Mouse (Mus musculus) limb, embryonic 13.5 days (tissue): ENCODE measurements around the gene Degs2. TPM values are rescaled to one million over a fixed set of nuclear protein-coding genes. Genes with fewer than 3 reads are reported as not detected.

Experiments used
- ATAC-seq: fragments of 200-750 bp; cut with Nextera tagmentation; 2 replicates; pipeline ENCODE4 v1.8.0; 2017; ENCODE audit warnings: low read depth, moderate number of reproducible peaks, moderate TSS enrichment; ENCODE audit not compliant: low FRiP score
- H3K27ac ChIP-seq: fragments of 300-500 bp; sonication (generic); 2 replicates; pipeline ENCODE4 v1.5.1; 2015; ENCODE audit warnings: inconsistent platforms, mild to moderate bottlenecking, moderate library complexity
- H3K27me3 ChIP-seq: fragments of 300-500 bp; sonication (generic); 2 replicates; pipeline ENCODE4 v1.6.1; 2015; ENCODE audit warnings: mild to moderate bottlenecking, inconsistent platforms
- H3K36me3 ChIP-seq: fragments of 300-500 bp; sonication (generic); 2 replicates; pipeline ENCODE4 v1.6.1; 2015; ENCODE audit warnings: inconsistent platforms, mild to moderate bottlenecking, moderate library complexity
- H3K4me1 ChIP-seq: fragments of 300-500 bp; sonication (generic); 2 replicates; pipeline ENCODE4 v1.6.1; 2015; ENCODE audit warnings: inconsistent platforms
- H3K4me2 ChIP-seq: fragments of 300-500 bp; sonication (generic); replicated peaks from 2 replicates; pipeline ENCODE4 v1.6.1; 2015; ENCODE audit warnings: inconsistent platforms, mild to moderate bottlenecking, moderate library complexity
- H3K4me3 ChIP-seq: fragments of 300-500 bp; sonication (generic); 2 replicates; pipeline ENCODE4 v1.5.1; 2015; ENCODE audit warnings: moderate library complexity, mild to moderate bottlenecking, inconsistent platforms
- H3K9ac ChIP-seq: fragments of 300-500 bp; sonication (generic); 2 replicates; pipeline ENCODE4 v1.6.1; 2015; ENCODE audit warnings: mild to moderate bottlenecking, inconsistent platforms
- H3K9me3 ChIP-seq: fragments of 300-500 bp; sonication (generic); 2 replicates; pipeline ENCODE4 v1.6.1; 2016; ENCODE audit warnings: inconsistent platforms
- WGBS: fragments of 180-500 bp; shearing (Covaris S2); methylation state at CpG from one replicate; pipeline ENCODE4 v1.1.7; 2015; 5-methylcytosine and 5-hydroxymethylcytosine counted together
- polyA plus RNA-seq: library from polyadenylated mRNA; unstranded; fragments of >200 nt; fragmentation: Nextera tagmentation; extraction: Ambion mirVana; gene quantifications from 2 replicates; pipeline ENCODE4 v1.2.1, GENCODE M21; 2015

Gene Degs2
- polyA plus RNA-seq, 1 experiment from 2014 or later, result 1.9 TPM

DNA sequence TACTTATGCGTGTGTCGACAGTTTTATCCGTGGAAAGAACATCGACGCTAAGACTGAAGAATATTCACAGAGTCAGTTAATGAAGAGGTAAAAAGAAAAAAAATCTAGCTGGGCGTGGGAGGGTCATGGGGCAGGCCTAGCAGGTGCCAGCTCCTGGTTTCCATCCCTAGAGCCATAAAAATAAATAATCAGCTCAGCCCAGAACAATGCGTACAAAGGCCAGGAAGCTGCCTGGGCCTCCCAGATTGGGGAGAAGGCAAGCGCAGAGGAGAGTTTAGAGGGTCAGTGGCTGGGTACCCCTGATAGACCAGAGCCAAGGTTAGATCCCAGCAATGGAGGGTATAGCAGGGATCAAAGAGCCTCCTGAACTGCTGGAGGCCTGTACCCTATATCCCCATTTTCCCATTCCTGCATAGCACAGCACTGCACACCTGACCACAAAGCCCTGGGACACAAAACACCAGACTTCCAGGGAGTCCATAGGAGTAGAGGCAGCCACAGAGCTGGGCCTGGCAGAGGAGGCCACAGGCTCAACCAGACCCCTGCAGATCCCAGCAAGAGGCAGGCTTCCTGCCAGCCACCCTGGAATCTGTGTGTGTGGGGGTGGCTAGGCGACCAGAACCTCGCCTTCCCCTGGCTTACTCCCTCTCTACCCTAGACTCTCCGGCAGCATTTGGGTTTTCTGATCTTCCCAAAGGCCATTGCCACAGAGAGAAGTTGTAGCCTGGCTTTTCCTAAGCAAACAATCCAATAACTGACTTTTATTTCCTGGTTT lies 3.2 kb downstream of the Degs2 start:
- 74% methylated on average over 11 of the region's 11 CpGs for WGBS

DNA sequence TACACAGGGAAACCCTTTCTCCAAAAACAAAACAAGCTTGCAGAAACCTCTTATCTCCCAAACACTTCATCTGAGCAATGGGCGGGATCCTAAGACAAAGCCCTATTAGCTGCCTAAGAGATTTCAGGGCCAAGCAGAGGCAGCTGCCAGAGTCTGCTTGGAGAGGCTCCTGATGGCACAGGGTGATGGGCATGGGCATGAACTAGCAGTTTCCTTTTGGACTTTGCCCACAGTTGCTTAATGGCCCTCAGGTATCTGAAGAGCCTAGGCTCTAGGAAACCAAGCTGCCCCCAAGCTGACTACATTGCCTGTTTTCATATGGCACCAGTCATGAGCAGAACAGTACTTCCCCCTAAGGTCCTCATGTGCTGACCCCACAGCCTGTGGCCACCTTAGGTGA lies 7.9 kb downstream of the Degs2 start:
- no peaks in the 10 kb centered on the region for H3K9me3 ChIP-seq
- no peaks in the 10 kb centered on the region for H3K27me3 ChIP-seq
- no peak for ATAC-seq
- H3K4me1 ChIP-seq, result peaks cover 6% of the 10 kb centered on the region; the same call in 1 of the 2 replicates
- no peak overlapping the region for H3K9ac ChIP-seq
- H3K36me3 ChIP-seq, result peaks cover 8% of the 10 kb centered on the region
- 96% methylated on average over 1 of the region's 1 CpGs for WGBS
- H3K4me2 ChIP-seq, result no peak overlapping the region
- no peak overlapping the region for H3K27ac ChIP-seq
- H3K4me3 ChIP-seq, result no peak overlapping the region

More for the DNA sequence above, 3.2 kb downstream of the Degs2 start:
- Histone ChIP-seq H3K4me3 (no peak overlapping the region), H3K4me2 (no peak overlapping the region), H3K27me3 (peaks cover 44% of the 10 kb centered on the region), H3K9ac (peak overlapping the region; percentile 25; the same call in 1 of the 2 replicates), H3K27ac (no peak overlapping the region), H3K4me1 (peaks cover 18% of the 10 kb centered on the region), H3K36me3 (no peaks in the 10 kb centered on the region), H3K9me3 (no peaks in the 10 kb centered on the region)
- no peak for ATAC-seq

DNA sequence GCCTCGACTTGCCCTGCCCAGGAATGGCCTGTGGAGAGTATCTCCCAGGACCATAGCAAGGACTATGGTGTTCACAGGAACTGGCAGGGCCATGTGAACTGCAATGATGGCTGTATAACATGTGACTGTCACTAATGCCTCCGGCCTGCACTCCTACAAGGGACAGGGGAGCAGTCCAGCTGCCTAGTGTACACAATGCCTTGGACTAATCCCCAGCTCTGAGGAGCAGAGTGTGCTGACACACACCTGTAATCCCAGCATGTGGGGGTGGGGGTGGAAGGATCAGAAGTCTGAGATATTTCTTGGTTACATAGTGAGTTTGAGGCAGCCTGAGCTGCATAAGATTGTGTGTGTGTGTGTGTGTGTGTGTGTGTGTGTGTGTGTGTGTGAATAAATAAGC lies 8.5 kb downstream of the Degs2 start:
- Histone ChIP-seq H3K27ac (no peak overlapping the region), H3K9ac (no peak overlapping the region), H3K27me3 (no peaks in the 10 kb centered on the region), H3K4me1 (no peaks in the 10 kb centered on the region), H3K9me3 (no peaks in the 10 kb centered on the region), H3K4me3 (no peak overlapping the region), H3K36me3 (peaks cover 14% of the 10 kb centered on the region), H3K4me2 (no peak overlapping the region)
- ATAC-seq, result no peak
- 77% methylated on average over 2 of the region's 2 CpGs for WGBS

DNA sequence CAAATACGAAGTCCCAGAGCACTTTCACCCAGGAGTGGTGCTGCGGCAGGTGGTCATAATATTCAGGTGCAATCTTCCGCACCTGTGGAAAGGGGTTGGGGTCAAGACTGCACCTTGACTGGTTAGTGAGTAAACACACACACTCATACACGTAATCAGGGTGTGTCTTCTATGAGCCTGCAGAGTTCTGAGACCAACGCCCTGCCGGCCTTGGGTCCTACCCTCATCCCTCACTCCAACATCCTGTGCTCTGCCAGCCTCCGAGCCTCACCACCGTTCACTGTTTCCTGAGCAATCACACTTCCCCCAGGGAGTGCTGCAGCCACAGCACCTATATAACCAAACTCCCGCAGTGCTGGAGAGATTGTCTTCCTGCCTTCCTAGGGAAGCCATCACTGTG lies 11.6 kb downstream of the Degs2 start:
- WGBS, result 78% methylated on average over 9 of the region's 9 CpGs
- Histone ChIP-seq H3K9me3 (no peaks in the 10 kb centered on the region), H3K36me3 (peaks cover 44% of the 10 kb centered on the region)

DNA sequence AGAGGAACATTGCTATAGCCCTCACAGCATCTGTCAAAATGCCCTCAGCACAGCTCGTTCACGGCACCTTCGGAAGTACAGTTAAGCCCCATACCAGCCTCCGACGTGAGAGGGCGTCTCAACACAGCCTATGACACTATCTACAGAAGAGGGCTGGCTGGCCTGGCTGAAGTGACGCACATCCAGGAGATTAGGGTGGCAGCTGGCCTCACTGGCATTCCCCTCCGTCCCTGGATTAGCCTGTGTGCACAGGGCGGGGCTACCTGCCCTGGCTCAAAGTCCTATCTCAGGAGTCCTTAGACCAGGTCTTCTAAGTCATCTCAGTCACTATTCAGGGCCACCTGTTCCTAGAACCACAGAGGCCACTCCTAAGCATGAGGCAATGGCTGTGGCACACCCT lies 12.9 kb downstream of the Degs2 start:
- Histone ChIP-seq H3K9me3 (no peaks in the 10 kb centered on the region), H3K4me3 (no peak overlapping the region), H3K4me2 (no peak overlapping the region), H3K27me3 (no peaks in the 10 kb centered on the region), H3K4me1 (no peaks in the 10 kb centered on the region), H3K27ac (no peak overlapping the region), H3K9ac (no peak overlapping the region), H3K36me3 (peaks cover 55% of the 10 kb centered on the region)
- 87% methylated on average over 9 of the region's 9 CpGs for WGBS
- ATAC-seq, result no peak

More for the DNA sequence above, 11.6 kb downstream of the Degs2 start:
- H3K27ac ChIP-seq, result no peak overlapping the region
- no peak for ATAC-seq
- H3K27me3 ChIP-seq, result no peaks in the 10 kb centered on the region
- H3K9ac ChIP-seq, result no peak overlapping the region
- no peak overlapping the region for H3K4me3 ChIP-seq
- no peak overlapping the region for H3K4me2 ChIP-seq
- H3K4me1 ChIP-seq, result no peaks in the 10 kb centered on the region

DNA sequence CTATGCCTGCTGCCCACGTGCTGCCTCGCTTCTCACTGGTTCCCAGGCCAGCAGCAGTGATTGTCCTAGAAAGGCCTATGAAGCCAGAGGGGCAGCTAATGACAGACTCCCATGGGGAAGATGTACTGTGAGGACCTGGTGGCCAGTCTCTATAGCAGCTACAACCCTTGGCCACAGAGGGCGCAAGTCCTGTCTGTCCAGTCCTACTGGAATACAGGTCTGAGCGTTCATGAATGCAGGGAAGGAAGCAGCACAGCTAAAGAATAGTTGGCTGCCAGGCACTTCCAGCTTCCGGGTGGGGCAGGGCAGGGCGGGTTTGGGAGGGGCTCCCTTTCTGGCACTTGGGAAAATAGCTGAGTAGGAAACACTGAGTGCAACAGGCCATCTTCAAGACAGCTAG lies 15.2 kb downstream of the Degs2 start:
- no peaks in the 10 kb centered on the region for H3K9me3 ChIP-seq
- H3K27ac ChIP-seq, result no peak overlapping the region
- no peak overlapping the region for H3K4me2 ChIP-seq
- no peak overlapping the region for H3K9ac ChIP-seq
- H3K36me3 ChIP-seq, result peaks cover 78% of the 10 kb centered on the region
- 78% methylated on average over 6 of the region's 6 CpGs for WGBS
- no peak overlapping the region for H3K4me3 ChIP-seq
- no peaks in the 10 kb centered on the region for H3K27me3 ChIP-seq
- no peak for ATAC-seq
- H3K4me1 ChIP-seq, result no peaks in the 10 kb centered on the region

DNA sequence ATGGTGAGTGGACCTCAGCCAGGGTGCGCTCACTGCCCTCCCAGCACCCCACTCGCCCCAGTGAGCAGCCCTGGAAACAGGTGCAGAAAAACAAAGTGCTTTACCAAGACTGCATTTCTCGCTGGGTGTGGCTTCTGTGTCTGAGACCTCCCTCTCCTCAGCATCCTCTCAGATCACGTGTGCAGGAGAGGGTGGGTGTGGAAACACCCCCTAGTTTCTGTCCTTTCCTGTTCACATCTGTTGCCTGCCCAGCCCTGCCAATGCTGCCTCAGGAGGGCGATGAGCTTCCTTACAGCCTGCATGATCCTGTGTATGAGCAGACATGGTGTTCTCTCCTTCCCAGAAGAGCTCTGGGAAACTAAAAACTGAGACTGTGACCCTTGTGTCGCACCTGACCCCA lies 15.7 kb downstream of the Degs2 start:
- no peak overlapping the region for H3K4me2 ChIP-seq
- H3K4me3 ChIP-seq, result no peak overlapping the region
- H3K4me1 ChIP-seq, result no peaks in the 10 kb centered on the region
- no peaks in the 10 kb centered on the region for H3K9me3 ChIP-seq
- peaks cover 83% of the 10 kb centered on the region for H3K36me3 ChIP-seq
- H3K27me3 ChIP-seq, result no peaks in the 10 kb centered on the region
- WGBS, result 77% methylated on average over 6 of the region's 6 CpGs
- ATAC-seq, result no peak
- H3K9ac ChIP-seq, result no peak overlapping the region
- no peak overlapping the region for H3K27ac ChIP-seq

DNA sequence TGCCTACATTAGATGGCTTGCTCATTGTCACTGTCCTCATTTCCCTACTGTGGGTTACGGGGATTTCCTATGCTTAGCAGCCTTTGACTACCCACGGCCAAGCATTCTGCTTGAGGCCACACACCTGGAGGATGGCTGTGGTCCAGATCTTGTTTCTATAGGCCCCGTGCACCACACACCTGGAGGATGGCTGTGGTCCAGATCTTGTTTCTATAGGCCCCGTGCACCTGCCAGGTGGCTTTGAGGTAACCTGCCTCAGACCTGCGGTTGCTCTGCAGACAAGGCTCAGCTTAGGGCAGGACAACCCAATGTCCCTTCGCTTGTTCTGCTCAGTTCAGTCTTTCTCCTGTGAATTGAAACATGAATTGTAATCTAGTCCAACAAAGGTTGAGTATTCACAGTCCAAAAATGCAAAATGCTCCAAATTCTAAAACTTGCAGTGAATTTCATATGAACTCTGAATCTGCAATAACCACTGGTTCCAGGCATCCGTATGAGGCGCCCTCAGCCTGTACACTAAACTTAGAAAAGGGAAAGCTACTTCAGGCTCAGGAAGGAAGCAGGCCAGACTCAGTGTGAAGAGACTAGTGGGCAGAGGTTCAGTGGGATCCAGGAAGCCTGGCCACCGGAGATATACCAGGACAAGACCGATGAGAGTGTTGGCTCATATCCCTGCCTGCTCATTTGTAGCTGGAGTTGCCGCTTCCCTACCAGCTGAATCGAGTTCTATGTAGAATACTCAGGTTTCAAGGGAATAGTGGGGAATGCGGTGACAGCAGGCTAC lies 19.7 kb downstream of the Degs2 start:
- no peak for ATAC-seq
- Histone ChIP-seq H3K4me3 (no peak overlapping the region), H3K4me2 (no peak overlapping the region), H3K36me3 (peaks cover 91% of the 10 kb centered on the region), H3K9me3 (no peaks in the 10 kb centered on the region), H3K4me1 (no peaks in the 10 kb centered on the region), H3K27ac (no peak overlapping the region), H3K9ac (no peak overlapping the region), H3K27me3 (no peaks in the 10 kb centered on the region)
- 86% methylated on average over 13 of the region's 13 CpGs for WGBS

DNA sequence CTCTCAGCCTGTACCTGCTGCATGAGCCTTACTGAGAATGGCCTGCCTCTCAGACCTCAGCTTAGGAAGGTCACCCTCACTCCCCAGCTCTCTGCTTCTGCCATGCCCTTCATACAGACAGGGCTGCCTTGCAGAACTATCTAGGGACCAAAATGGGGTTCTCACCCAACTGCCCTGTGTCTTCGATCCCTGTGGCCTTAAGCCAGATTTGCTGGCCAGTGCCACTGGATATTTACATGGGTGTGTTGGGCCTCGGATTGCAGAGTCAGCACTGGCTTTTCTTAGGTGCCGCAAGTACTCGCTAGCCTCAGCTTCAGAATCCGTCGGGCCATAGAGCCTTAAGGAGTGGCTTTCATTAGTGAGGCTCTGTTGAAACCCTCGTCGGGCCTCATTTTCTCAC lies 21.3 kb downstream of the Degs2 start:
- no peak overlapping the region for H3K9ac ChIP-seq
- no peaks in the 10 kb centered on the region for H3K4me1 ChIP-seq
- no peak overlapping the region for H3K27ac ChIP-seq
- 86% methylated on average over 8 of the region's 8 CpGs for WGBS
- no peak overlapping the region for H3K4me2 ChIP-seq
- no peak for ATAC-seq
- no peaks in the 10 kb centered on the region for H3K9me3 ChIP-seq
- H3K27me3 ChIP-seq, result no peaks in the 10 kb centered on the region
- no peak overlapping the region for H3K4me3 ChIP-seq
- H3K36me3 ChIP-seq, result peaks cover 91% of the 10 kb centered on the region

DNA sequence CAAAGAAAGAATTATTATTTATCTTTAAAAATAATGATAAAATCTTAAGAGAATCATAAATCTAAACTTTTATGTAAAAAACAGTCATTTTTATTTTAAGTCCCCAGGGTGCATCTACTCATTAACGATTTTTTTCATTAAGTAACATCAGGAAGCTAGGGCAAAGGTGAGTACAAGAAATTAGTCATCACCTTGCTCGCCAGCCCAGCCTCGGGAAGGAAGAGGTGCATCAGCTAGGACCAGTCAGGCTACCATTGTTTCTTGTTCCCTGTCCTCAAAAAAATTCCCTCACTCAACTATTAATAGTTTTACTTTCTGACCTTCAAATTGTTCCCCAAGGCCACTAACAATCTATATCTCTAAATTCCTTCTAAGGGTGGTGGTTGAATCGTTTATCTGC lies 23.7 kb downstream of the Degs2 start:
- no peaks in the 10 kb centered on the region for H3K9me3 ChIP-seq
- no peak overlapping the region for H3K4me2 ChIP-seq
- no peak overlapping the region for H3K4me3 ChIP-seq
- H3K27ac ChIP-seq, result no peak overlapping the region
- ATAC-seq, result no peak
- WGBS, result 80% methylated on average over 4 of the region's 4 CpGs
- peaks cover 90% of the 10 kb centered on the region for H3K36me3 ChIP-seq
- no peaks in the 10 kb centered on the region for H3K27me3 ChIP-seq
- no peak overlapping the region for H3K9ac ChIP-seq
- no peaks in the 10 kb centered on the region for H3K4me1 ChIP-seq

DNA sequence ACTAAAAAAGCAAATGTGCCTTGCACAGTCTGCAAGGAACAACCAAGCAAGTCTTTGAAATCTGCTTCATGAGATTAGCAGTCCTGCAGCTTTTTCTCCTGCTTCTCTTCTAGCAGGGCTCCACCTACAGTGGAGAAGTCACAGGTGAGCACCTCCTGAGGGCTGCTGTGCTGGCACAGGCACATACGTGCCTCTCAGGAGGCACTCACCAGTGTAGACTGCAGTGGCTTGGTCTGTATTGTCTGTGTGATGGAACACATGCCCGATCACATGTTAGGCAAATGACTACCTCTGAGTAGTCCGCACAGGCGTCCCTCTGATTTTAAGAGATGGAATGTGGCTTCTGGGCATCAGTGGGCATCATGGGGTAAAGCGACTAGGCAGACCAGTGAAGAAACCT lies 25.0 kb downstream of the Degs2 start:
- Histone ChIP-seq H3K4me3 (no peak overlapping the region), H3K4me1 (no peaks in the 10 kb centered on the region), H3K36me3 (peaks cover 88% of the 10 kb centered on the region), H3K4me2 (no peak overlapping the region), H3K9ac (no peak overlapping the region; the same call in 1 of the 2 replicates), H3K9me3 (no peaks in the 10 kb centered on the region), H3K27ac (no peak overlapping the region), H3K27me3 (no peaks in the 10 kb centered on the region)
- ATAC-seq, result no peak
- WGBS, result 92% methylated on average over 5 of the region's 5 CpGs

DNA sequence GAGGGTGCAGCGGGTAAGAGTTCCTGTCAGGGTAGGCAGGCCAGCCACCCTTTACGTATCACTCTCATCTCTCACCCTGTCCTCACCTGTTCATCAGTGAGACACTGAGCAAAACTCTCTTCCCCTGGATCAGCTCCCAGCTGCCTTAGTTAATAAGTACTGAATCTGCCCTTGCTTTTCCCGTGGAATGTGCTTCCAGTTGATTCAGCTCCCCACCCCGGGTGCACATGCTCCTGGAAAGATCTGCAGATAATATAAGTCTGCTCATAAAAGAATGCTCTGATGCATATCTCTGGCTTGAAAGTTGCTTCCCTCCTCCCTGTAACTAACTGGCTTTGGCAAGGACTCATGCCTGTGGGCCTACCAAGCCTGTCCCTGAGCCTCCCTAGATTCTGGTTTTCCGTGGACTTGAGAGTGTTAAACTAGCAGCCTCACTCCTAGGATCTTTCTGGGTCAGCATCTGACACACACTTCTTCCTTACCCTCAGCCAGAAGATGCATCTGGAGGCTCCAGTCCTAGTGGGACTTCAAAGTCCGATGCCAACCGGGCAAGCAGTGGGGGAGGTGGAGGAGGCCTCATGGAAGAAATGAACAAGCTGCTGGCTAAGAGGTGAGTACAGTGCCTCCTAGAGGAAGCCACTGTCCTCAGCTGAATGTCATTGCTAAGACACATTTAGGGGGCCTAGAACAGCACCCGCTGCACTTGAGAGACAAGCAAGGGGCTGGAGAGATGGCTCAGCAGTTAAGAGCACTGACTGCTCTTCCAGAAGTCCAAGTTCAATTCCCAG lies 26.3 kb downstream of the Degs2 start:
- Histone ChIP-seq H3K4me2 (no peak overlapping the region), H3K36me3 (peaks cover 87% of the 10 kb centered on the region), H3K9ac (no peak overlapping the region), H3K27ac (no peak overlapping the region), H3K9me3 (no peaks in the 10 kb centered on the region), H3K27me3 (no peaks in the 10 kb centered on the region), H3K4me3 (no peak overlapping the region), H3K4me1 (no peaks in the 10 kb centered on the region)
- ATAC-seq, result no peak
- 81% methylated on average over 8 of the region's 8 CpGs for WGBS
